Mouse (Mus musculus) liver (tissue): ENCODE data around the gene Fam129c.
A peak's percentile ranks its signal among the peaks of the same experiment; 100 is the strongest.

ENCODE experiments used
- DNase-seq: peaks from one replicate; pipeline ENCODE4 v3.0.0-alpha.2; 2020; ENCODE audit warnings: mixed read lengths

Fam129c gene

DNA sequence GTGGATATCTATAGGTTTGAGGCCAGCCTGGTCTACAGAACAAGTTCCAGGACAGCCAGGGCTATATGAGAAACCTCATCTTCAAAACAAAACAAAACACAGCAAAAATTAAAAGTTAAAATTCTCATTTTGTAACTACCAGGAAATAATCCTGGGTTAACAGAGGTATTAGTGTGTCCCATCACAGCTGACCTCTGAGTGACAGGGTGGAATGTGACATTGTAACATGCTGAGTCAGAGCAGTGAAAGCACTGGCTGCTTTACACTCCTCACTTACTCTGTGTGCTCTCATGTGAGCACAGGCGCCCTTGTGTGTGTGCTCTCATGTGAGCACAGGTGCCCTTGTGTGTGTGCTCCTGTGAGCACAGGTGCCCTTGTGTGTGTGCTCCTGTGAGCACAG, 22.4 kb upstream of the Fam129c start:
- DNase-seq: no peak

DNA sequence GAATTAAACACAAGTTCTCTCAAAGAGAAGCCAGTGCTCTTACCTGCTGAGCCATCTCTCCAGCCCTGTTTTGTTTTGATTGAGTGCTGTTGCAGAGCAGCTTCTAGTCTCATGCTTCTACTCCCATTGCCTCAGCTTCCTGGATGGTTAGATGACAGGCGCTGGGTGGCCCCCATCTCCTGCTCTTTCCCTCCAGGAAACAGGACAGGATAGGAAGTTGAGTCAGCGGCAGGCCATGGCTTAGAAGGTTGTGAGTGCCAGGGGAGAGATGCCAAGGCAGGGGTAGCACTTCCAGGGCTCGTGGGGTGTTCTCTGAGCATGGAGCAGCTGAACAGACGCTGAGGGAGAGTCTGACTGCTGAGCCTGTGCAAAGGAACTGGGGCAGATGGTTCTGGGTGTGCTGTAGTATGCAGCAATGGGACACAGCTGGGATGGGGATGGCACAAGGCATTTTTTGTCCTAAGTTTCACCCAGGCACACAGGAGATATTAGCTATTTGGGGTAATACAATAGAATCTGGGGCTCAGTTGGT, 19.5 kb upstream of the Fam129c start:
- no peak for DNase-seq

DNA sequence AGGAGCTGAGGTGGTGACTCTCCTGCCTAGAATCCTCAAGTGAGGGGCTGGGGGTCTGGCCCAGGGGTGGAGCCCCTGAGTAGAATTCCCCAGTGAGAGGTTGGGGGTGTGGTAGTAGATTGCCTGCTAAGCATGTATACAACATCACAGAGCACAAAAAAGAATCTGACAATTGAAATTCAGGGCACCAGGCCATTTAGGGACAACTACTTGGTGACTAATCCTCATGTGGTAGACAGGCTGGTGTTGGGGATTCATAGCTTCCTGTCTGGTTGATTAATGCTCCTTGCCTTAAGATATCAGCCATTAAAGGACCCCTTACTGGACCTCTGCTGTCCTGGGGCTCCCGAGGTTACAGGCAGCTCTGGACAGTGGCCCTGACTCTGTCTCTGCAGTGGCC, 18.4 kb upstream of the Fam129c start:
- no peak for DNase-seq

DNA sequence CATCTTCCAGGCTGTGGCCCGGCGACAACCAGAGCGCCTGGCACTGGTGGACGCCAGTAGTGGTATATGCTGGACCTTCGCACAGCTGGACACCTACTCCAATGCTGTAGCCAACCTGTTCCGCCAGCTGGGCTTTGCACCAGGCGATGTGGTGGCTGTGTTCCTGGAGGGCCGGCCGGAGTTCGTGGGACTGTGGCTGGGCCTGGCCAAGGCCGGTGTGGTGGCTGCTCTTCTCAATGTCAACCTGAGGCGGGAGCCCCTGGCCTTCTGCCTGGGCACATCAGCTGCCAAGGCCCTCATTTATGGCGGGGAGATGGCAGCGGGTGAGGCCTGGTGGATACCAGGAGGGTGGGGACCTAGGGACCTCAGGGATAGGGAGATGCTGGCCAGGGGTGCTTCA, 18.0 kb upstream of the Fam129c start:
- DNase-seq: no peak

DNA sequence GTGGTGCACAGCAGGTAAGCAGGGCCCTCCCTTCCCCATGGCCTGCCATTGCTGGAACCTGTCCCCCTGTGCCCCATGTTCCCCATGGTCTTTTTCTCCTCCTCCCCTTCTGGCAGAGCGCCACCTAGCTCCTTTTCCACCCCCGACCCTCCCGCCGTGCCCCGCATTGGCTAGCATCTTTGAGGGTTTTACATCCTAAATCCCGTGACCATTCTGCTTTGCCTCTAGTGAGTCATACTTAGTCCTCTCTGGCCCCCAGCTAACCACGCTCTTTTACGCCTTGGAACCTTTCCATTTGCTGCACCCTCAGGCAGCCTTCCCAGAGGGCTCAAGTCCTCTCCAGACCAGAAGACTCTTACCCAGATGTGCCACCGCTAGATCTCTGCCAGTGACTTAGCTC, 17.2 kb upstream of the Fam129c start:
- no peak for DNase-seq

DNA sequence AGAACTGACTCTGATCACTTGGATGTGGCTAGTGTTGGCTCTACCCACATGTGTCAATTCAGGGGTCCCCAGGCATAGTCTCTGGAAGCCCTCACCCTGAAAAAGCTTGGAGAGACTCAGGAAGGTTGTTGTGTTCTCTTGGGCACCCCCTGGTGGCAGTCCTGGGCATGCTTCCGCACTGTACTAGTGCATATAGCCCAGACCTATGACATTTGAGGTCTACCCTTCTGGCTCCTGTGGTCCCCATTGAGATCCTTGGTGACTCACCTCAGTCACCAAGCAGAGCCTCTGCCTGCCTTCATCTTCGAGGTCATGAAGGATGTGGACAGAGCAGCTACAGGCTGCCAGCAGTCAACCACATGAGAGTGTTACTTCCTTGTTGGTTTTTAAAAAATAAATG, 10.6 kb upstream of the Fam129c start:
- peak; percentile 66 for DNase-seq

DNA sequence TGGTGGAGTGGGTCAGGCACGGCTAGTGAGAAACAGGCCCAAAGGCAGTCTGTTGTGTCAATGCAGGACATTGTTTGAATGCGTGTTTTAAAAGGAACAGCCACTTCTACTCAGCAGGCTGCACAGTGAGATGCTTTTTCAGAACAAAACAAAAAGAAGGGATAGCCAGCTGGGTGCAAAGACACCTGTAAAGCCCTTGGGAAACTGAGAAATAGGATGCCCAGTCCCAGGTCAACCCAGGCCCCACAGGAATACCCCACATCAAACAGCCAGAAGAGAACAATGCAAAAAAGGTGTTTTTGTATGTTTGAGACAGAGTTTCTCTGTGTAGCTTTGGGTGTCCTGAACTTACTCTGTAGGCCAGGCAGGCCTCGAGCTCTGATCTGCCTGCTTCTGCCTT, 8.7 kb upstream of the Fam129c start:
- no peak for DNase-seq

DNA sequence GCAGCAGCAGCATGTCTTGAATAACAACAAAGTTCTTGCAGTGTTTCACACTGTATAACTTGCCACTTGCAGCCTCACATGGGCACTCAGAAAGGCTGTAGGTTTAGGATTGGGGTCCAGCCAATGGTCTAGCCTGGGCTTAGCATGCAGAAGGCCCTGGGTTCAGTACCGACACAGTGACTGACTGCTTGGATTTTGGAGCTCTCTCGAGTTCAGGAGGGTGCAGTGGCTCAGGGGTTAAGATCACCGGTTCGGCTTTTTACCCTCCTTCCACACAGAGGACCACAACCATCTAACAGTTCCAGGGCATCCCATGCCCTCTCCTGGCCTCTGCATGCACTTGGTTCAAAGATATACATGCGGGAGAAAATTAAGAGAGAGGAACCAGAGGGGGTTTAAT, 6.4 kb upstream of the Fam129c start:
- no peak for DNase-seq

DNA sequence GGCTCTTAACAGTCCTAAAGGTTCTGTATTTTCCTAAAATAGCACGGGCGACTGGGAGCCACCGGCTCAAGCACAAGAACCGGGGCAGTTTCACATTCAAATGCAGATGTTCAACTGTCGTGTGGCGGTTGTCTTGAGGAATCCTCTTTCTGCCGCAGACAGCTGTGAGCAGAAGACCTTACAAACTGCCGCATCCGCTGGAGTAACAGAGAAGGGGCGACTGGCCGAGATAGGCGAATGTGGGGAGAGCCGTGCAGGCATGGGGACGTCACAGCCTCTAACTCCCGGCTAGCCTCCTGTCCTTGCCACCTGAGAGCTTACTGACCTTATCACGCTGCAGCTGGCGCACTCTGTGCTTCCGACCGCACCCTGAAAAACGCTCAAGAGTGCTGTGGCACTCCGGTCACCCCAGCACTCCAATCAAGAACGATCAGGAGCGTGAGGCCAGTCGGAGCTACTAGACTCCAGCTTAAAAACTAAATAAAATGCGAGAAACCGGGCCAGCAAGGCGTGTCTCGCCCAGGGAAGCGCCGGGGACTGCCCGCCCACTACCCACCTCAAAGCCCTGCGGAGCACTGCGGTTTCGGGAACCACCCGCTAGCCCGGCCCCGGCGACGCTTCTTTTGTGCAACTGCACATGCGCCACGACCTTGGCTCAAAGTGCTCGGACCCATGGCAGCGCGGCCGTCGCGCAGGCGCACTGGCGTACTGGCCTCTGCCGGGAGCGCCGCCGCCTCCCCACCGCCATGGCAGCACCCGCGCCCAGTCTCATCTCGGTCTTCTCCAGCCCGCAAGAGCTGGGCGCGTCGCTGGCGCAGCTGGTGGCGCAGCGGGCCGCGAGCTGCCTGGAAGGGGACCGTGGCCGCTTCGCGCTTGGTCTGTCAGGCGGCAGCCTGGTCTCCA, 5.7 kb upstream of the Fam129c start, which contains the start of gene Pgls:
Gene Pgls (plus strand): TSS at position 706 of the 903 bp plus-strand sequence.
- DNase-seq: peak; percentile 96

DNA sequence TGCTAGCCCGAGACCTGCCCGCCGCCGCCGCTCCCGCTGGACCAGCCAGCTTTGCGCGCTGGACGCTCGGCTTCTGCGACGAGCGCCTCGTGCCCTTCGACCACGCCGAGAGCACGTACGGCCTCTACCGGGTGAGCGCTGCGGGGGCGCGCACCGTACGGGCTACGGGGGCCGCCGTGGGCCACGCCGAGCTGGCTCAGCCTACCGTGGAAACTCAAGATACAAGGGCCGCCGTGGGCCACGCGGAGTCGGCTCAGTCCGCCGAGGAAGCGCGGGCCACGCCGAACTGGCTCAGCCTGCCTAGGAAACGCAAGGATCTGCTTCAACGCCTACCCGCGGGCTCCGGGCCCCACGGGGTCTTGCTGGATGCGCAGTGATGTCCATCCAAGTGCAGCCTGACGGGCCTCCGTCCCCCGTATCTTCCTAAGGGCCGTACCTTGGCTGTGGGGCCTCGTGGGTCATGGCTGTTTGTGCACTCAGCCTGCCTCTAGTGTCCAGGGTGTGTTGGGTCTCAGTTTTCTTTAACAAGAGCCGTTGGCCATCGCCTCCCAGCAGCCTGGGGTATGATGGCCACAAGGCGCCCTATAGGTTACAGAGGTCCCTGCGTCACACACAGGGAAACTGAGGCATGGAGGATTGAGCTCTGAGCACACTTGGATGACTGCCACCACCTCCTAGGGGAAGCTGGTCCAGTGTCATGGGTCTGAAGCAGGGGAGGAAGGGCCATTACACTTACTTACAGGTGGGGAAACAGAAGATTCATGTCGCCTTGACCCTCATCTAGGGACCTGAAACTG, 4.9 kb upstream of the Fam129c start:
- no peak for DNase-seq

DNA sequence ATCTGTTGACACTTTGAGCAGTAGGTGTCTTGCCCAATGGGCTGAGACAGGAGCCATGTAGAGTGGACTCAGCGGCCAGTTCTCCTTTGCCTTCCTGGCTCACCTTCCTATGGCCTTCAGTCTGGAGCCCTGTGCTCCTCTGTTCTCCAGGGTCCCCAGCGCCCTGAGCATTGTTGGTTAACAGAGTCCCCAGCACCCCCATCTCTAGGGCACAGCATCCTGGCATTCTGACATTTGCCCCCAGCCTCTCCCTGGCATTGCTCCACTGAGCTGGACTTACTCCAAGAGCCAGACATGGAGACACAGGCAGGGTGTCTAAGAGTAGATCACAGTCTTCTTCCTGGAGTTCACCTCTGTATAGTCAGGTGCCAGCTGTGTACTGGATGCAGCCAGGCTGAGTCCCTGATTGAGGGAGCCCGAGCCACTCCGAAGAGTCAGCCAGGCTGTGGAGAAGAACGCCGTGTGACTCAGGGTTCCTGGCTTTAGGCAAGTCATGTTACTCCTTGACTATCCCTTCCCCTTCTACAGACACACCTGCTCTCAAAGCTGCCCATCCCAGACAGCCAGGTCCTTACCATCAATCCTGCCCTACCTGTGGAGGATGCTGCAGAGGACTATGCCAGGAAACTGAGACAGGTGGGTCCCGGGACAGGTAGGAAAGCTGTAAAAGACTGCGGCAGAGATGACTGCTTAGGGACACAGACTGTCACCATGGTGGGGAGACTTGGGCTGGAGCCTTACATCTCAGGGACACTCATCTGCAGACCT, 3.7 kb upstream of the Fam129c start:
- no peak for DNase-seq

DNA sequence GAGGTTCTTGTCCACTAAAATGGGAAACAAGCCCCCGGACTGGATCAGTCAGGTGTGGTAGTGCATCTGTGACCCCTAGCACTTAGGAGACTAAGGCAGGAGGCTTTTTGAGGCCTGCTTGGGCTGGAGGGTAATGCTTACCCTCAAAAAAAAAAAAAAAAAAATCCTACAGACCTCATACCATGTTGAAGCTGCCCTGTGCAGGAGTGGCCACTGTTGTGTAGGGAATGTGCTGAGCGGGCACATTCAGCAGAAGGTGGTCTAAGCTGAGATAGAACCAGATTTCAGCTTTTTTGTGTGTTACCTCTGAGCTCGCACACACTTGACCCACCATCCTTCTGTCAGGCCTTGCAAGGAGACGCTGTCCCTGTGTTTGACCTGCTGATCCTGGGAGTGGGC, 3.1 kb upstream of the Fam129c start:
- DNase-seq: no peak

DNA sequence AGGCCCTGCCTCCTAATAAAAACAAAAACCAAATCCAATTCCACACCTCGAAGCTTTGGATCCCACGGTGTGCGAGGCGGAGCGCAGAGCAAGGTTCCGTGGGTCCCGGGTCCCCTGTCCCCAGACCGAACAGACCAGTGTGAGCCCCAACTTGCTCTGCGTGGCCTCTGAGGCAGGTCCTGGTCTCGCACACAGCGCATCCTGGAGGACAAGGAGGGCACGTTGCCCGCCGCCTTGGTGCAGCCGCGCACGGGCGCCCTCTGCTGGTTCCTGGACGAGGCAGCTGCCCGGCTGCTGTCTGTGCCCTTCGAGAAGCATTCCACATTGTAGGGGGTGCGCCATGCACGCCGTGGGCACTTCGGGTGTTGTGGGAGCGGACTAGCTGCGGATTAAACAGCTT, 1.6 kb upstream of the Fam129c start:
- peak; percentile 89 for DNase-seq

DNA sequence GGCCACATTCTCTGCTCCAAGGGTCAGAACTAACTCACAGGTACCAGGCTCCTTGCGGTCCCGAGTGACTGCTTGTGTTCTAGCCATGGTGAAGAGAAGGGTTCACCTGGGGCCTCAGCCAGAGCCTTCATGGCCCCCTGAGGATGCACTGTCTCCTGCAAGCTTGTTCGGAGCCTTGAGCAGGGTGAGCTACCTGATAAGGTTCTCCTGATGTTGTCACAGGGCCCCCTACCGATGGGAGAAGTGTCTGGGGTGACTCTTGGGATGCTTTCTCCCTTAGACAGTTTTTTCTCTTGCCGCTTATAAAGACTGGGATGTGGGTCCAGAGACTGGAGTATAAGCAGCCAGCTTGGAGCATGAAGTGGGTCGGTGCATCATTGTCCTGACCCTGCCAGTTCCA, 1.1 kb upstream of the Fam129c start:
- DNase-seq: no peak

DNA sequence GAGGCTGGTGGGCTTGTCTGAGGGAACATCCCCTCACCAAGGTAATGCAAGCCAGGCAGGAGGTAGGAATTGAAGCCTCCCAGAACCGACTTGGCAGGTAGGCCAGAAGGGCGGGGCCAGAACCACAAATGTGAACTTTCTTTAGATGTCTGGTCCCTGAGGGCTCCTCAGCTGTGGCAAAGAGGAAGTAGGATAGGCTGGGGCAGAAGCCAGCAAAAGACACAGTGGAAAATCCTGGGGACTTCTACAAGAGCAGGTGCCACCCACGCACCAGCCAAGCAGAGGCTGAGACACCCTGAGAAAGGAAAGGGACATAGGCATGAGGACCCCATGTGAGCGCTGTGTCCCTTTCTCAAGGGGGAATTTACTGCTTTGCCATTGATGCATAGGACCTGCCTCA, 650 bp upstream of the Fam129c start:
- DNase-seq: no peak

DNA sequence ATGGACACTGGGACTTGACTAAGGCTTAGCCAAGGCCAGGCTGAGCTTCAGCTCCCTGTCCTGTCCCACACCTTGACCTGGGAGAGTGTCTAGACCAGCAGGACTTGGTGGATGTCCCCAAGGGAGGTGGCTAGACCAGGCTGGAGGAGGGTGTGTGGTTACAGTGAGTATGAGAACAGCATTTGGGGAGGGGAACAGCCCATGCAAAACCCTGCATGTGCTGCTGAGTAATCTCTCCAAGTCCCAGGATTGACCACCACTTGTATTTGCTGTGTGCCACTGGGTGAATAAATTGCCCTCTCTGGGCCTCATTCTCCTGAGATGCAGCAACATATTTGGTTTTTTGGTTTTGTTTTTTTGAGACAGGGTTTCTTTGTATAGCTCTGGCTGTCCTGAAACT, 927 bp downstream of the Fam129c start:
- DNase-seq: no peak

DNA sequence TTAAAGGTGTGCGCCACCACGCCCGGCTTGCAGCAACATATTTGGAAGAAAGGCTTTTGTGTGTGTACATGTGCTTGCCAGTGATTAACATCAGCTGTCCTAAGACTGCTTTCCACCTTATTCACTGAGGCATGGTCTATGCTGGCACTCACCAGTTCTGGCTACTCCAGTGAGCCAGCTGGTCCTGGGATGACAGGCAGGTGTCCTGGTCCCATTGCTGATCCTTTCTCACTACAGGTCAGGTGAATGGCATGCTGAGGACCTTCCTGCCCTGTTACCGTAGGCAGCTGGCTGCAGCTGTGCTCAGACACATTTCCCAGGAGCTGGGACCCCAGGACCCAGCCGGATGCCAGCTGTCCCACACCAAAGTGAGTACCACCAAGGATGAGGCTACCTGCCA, 1.4 kb downstream of the Fam129c start:
- no peak for DNase-seq

DNA sequence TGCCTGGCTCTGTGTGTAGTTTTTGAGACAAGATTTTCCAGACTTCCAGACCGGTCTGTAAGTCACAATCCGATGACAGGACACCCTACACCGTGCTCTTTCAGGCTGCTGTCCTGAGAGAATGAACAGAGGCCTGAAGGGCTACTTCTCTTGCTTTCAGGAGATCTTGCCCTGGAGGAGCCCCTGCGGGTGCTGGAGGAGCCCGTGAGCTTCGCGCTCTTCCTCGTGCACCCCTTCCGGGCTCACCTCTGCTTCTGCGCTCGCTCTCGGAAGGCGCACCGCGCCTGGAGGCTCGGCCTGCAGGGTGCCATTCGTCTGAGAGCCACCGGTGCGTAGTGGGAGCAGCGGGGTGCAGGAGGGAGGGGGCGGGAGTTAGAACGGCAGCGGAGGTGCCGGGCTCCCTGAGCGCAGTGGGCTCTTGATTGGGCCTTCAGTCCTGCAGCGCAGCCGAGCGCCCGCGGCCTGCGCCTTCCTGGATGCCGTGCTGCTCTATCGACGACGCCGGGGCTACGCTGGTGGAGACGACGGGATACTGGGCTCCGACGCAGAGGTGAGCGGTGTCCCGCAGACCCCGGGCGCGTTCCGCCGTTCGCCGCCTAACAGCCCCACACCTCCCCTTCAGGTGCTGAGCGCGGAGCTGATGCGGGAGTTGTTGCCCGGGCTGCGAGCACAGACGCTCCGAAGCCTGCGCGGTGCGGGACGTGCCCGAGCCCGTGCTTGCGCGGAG, 4.7 kb downstream of the Fam129c start:
- no peak for DNase-seq

DNA sequence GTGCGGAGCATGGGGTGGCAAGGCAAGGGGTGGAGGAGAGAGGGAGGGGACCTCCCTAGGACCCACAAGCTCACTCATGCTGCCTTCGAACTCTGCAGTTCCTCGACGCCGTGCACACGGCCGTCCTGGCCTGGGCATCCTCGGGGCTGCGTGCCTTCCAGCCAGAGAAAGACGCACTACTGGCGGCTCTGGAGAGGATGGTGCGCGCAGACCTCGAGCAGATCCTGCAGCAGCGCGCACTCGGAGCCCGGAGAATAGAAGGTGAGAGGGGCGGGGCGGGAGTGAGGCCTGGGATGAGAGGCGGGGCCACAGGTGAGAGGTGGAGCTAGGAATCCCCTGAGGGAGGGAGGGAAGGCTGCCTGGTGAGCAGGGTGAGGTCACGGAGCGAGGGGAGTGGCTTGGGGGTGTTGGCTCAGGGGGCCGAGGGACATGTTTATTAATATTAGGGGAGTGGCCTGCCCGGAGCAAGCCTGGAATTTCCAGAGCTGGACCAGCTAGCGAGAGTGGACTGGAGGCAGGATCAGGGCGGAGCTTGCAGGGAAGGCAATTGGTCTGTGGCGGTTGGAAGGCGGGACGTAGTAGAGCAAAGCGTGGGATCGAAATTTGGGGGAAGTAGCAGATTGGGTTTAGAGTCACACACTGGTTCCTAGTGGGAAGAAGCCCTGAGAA, 5.4 kb downstream of the Fam129c start:
- DNase-seq: peak; percentile 69

DNA sequence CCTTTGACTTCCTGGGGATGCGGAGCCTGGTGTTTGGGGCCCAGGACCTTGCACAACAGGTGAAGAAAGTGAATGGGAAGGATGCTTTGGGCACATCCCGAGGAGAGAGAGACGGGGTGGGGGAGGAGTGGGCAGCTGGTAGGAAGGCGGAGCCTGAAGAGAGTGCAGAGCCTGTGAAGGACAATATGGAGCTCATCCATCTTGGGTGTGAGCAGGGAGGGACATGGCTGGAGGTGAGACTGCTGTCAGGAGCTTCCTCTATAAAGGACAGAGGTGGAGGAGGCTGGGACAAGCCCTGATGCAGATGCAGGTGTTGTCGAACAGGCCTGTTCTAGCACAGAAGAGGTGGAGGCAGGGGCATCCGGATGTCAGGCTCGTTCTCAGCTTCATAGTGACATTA, 6.6 kb downstream of the Fam129c start:
- DNase-seq: no peak

DNA sequence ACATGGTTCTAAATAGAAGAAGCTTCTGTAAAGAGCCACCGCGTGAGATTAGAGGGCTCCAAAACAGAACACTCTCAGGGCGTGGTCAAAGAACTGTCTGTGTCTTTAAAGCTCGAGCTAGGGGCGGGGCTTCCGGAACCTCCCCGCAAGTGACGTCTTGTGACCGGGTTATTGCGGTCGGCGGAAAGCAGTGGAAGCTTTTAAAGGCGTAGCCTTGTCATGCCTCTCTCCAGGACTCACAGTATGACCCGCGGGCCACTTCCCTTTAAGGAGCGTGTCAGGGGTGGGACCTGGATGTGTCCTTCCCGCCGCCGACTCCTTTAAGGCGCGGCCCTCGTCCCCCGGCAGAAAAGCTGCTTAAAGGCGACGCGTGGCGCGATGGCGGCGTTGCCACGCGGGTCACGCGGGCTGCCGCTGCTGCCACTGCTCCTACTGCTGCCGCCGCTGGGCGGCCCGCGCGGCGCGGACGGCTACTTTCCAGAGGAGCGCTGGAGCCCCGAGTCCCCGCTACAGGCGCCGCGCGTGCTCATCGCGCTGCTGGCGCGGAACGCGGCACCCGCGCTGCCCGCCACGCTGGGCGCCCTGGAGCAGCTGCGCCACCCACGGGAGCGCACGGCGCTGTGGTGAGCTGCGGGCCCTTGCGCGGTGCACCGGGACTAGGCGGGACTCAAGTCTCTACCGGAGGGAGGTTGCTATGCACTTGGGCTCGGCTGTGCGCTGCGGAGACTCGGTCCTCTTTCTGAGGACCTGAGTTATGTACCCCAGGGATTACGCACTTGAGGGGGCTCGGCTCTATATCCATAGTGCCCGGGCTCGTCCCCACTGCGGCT, 13.6 kb downstream of the Fam129c start, which contains the start of gene Colgalt1:
Gene Colgalt1 (plus strand): TSS at position 177 of the 830 bp plus-strand sequence.
- DNase-seq: peak; percentile 98
